Mouse (Mus musculus) thymus, adult 2 months (tissue): ENCODE results near the gene Boc.

ENCODE experiments used
- CTCF ChIP-seq: fragments of 200-500 bp; IDR thresholded peaks from 2 replicates; pipeline ENCODE4 v1.5.1; 2012; ENCODE audit warnings: mild to moderate bottlenecking, control low read depth, low read length, moderate library complexity, borderline replicate concordance; ENCODE audit not compliant: control insufficient read depth, poor library complexity, insufficient read depth; ENCODE audit errors: extremely low read depth
- POLR2A ChIP-seq: fragments of 200-500 bp; IDR thresholded peaks from 2 replicates; pipeline ENCODE4 v1.6.1; 2012; ENCODE audit warnings: mild to moderate bottlenecking, low read length, control low read depth, moderate library complexity; ENCODE audit not compliant: control insufficient read depth, poor library complexity, insufficient read depth; ENCODE audit errors: extremely low read depth

DNA sequence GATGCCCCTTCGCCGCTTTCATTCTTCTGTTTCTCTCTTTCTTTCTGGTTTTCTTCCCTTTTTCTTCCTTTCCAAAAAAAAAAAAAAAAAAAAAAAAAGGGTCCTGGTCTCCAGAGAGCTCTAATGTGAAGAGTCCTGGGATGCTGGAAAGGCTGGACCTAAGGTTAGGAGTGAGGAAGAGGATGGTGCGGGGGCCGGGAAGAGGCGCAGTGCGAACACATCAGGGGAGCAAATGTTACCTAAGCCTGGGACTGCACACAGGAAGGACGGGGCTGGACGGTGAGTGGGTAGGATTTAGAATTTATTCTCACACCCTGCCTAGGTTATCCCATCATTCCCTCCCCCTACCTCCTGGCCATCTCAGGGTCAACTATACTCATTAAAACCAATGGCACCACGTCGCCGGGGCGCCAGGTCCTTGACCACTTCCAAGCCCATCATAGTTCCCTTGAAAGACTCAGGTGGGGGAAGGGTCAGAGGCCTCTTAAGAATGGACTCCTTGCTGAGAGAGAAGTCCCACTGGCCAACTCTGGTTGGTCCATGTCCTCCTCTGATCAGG lies 27.4 kb downstream of the Boc start:
- TF ChIP-seq CTCF = no peak
- no peak for TF ChIP-seq POLR2A
